Mouse (Mus musculus) yolk sac, embryonic 10.5 days (tissue): Measurements from ENCODE around the gene Shf.
"Not testable (repeated sequence)": the region's sequence is repeated elsewhere in the genome, so short reads cannot be mapped to it uniquely, and the experiment has no call there.

ENCODE experiments used
- DNase-seq: peaks from one replicate; pipeline ENCODE4 v3.0.0-alpha.2; 2017; ENCODE audit warnings: low spot score

The Shf gene

DNA sequence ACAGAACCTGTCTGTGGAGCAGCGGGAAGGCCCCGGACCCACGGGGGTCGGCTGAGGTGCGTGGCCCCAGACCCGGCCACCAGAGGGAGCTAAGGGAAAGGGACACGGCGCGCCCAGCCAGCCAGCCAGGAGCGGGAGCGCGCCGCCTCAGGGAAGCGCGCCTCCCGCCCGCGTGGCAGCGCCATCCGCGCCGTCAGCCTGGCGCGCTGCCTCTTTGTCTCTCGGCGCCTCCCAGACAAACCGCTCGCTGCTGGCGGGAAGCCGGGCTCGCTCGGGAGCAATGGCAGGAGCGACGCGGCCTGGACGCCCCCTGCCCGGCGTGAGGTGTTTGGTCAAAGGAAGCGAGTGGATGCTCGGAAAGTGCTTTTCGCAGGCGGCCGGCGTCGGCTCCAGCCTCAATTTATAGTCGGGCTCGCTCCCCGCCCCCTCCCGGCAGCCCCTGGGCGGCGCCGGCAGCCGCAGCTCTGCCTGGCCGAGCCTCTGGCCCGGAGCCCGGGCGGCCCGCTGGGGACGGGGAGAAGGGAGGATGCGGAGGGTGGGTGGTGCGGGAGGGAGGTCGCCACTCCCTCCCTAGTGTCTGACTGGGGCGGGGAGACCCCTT is 20.3 kb downstream of the Shf start:
- peak; percentile 85 for DNase-seq

GRCm38 (mm10) chr2:122347257-122347656 is 21.7 kb downstream of the Shf start:
- no peak for DNase-seq

DNA sequence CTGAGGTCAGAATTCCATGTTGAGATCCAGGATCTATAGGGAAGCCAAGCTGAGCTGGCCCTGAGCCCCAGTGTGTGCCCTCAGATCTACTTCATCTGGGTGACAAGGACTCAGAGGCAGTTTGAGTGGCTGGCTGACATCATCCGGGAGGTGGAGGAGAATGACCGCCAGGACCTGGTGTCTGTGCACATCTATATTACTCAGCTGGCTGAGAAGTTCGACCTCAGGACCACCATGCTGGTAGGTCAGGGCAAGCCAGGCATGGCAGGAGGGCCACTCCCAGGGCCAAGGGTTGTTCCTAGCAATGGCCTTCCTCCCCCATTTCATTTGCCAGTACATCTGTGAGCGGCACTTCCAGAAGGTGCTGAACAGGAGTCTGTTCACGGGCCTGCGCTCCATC is 22.8 kb downstream of the Shf start:
- not testable (repeated sequence) for DNase-seq

GRCm38 (mm10) chr2:122345106-122345893 is 23.7 kb downstream of the Shf start:
- DNase-seq, result no peak

DNA sequence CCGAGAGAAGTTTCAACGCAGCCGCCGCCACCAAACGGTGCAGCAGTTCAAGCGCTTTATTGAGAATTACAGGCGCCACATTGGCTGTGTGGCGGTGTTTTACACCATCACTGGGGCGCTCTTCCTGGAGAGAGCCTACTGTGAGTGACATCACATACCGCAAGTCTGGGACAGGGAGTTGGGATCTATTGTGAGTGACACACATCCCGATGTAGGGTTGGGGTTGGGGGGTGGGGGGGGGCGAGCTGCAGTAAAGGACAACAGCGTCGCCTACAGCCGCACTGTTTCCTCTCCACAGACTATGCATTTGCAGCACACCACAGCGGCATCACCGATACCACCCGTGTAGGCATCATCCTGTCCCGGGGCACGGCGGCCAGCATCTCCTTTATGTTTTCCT is 31.7 kb downstream of the Shf start:
- DNase-seq, result no peak

DNA sequence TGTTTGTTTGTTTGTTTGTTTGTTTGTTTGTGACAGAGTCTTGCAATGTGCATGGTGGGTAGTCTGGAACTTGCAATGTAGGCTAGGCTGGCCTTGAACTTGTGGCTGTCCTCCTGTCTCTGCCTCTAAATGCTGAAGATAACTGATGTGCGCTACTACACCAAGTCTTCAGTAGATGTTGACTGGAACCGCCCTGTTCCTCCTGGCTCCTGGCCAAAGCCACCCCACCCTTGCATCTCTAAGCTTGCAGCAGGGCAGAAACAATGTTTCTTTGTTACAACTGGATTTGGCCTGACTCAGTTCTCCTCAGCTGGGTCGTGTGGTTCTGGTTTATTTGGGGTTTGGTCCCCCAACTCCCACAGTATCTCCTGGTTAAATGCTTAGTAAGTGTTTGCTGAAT is 34.8 kb downstream of the Shf start:
- no peak for DNase-seq

DNA sequence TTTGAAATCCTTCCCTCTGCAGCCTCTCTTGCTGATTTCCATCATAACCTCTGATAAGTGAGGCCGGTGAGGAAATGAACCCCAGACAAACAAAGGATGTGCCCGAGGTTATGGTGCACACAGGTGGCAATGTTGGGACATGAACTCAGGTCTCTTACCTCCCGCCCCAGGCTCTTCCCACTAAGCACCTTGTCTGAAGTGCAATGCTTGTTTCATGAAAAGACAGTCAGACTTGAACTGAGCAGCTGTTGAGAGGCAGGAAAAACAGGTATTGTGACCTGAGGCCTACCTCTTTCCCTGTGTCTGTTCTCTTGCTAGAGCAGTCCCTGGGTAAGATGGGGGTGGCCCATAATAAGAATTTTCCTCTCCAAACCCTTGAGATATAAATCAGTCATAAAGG is 36.7 kb downstream of the Shf start:
- no peak for DNase-seq

GRCm38 (mm10) chr2:122330317-122330716 is 38.6 kb downstream of the Shf start:
- not testable (repeated sequence) for DNase-seq

- no peak for DNase-seq
These were observed 41.0 kb downstream of the Shf start for GRCm38 (mm10) chr2:122327986-122328385.

- no peak for DNase-seq
These were observed 43.6 kb downstream of the Shf start for GRCm38 (mm10) chr2:122325361-122325760.

DNA sequence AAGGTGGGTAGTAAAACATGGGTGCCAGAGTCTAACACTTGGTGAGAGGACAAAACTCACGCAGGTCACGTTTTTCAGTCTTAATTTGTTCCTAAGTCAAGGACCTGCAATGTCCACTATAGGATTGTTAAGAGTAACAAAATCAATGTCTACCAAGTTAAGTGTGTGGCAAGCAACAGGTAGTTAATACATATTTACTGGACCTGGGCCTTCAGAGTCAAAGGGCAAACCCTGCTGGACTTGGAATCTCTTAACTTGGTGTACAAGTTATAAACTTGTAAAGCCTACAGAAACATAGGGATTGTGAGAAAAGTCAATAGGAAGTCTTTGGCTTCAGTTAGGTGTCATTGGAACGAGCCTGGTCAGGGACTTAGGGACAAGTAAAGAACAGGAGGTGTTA is 44.4 kb downstream of the Shf start:
- DNase-seq, result no peak

DNA sequence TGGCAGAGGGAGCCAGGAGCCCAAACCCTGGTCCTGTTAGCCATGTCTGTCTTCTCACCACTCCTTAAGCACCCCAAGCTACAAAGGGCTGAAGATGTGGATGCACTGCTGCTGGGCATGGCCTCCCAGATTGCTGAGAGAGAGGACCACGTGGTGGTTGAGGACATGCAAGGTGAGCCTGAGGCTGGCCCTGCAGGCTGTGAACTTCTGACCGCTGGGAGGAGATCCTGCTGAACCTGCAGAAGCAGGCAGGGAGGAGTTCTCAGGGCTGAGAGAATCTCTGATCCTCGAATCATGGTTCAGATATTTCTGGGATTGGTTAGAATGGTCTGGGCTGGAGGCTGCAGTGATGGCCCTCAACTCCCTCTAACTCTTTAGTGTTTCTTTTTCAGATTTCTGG is 45.0 kb downstream of the Shf start:
- peak; percentile 18 for DNase-seq

DNA sequence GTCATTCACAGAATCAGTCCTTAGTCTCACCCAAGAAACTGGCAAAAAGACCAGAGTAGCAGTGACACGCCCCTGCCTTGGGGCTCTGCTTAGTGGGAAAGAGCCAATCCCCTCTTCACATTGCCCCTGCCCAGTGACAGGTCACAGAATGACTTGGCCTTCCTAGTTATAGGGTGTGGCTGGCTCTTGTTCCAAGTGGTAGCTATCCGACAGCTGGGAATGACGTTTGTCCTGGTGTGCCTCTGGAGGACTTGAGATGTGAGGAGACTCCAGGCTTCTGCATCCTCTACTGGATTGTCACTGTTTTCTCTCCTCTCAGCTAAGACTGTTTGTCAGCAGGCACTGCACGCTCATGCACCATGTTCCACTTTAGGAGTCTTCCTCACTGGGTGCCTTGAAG is 51.6 kb downstream of the Shf start:
- DNase-seq, result no peak

DNA sequence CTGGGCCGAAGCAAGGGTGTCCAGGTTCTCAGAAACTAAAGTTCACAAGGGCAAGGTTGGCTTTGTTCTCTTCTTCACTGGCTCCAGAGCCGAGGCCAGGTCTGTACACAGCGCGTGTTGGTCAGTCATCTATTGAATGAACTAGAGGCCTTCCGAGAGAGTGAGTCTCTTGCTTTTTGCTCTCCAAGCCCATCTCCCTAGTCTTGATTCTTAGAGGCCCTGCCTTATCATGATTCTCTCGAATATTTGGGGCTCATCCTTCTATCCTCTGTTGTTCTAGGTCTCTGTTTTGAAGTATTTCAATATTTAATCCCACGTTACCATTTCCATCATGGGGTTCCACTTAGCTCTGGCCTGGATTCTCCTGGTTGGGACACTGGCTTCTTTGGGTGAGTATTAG is 53.6 kb downstream of the Shf start, which contains the start of gene Duox1:
Gene Duox1, plus strand, starts transcription at position 301 of the 400 bp plus-strand sequence.
- DNase-seq, result no peak

DNA sequence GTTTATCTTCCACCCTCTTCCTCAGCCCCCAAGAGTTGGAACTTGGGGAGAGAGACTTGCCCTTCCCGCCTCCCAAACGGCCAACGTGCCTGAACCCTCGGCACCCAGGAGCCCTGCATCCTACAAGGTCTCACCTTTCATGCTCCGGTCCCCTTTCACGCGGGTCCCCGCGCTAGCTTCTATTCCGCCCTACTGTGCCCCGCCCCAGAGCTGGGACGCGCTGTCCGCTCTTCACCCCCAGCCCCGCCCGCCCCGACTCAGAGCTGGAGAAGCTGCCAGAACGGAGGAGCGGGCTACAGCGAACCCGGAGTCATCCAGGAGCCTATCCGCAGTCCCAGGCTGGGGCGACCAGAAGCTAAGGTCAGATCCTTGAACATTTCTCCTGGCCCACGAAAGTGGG is 55.4 kb downstream of the Shf start, which contains the start of gene Duoxa1:
Gene Duoxa1, minus strand, starts transcription at position 195 of the 400 bp plus-strand sequence.
- no peak for DNase-seq

DNA sequence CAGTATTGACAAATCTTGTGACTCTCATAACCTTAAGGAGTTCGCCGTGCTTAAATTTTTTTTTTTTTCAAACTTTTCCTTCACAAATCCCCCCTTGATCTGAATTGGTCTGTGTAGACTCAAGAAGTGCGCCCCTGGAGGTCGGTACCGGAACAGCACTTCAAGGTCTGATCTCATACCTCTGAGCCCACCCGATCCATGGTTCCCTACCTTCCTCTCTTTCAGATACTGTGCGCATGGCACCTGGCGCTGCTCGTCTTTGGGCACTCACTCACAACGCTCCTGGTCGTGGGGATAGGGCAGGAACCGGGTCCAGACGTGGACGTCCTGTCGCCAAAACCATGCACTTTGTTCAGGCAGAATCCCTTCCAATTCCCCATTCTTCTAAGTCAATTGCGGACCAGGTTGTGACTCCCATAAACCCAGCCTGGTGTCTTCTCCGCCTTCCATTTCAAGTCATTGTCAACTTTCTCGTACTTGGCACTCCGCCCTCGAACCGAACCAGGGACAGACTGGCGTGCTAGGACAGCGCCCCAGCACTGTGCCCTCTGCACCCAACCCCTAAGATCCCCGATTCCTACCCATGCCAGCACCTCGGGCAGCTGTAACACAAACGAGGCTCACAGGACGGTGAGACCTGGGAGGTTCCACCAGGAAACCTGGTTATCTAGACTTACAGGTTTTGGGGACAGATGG is 56.1 kb downstream of the Shf start:
- peak; percentile 36 for DNase-seq

GRCm38 (mm10) chr2:122311561-122311960 is 57.4 kb downstream of the Shf start:
- DNase-seq, result no peak

DNA sequence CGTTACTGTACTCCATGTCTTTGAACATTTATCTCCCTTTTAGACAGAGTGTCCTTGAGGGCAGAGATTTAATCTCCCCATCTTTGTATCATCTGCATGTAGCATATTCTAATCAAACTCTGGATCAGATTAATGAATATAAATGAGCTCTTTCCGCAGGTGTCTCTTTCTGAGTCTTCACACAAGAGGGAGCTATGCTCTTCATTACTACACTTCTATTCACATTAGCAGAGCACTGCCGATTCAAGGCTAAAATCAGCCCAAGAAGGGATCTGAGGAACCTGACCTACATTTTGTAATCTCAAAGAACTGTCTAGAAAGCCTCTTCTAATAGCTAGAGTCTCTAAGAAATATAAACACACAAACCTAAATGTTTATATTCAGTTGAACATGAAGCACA is 59.3 kb downstream of the Shf start:
- DNase-seq, result no peak

- DNase-seq, result no peak
These were observed 62.8 kb downstream of the Shf start for GRCm38 (mm10) chr2:122306184-122306583.

- DNase-seq, result no peak
These were observed 63.7 kb downstream of the Shf start for GRCm38 (mm10) chr2:122305097-122305892.

GRCm38 (mm10) chr2:122304544-122304943 is 64.4 kb downstream of the Shf start:
- no peak for DNase-seq

DNA sequence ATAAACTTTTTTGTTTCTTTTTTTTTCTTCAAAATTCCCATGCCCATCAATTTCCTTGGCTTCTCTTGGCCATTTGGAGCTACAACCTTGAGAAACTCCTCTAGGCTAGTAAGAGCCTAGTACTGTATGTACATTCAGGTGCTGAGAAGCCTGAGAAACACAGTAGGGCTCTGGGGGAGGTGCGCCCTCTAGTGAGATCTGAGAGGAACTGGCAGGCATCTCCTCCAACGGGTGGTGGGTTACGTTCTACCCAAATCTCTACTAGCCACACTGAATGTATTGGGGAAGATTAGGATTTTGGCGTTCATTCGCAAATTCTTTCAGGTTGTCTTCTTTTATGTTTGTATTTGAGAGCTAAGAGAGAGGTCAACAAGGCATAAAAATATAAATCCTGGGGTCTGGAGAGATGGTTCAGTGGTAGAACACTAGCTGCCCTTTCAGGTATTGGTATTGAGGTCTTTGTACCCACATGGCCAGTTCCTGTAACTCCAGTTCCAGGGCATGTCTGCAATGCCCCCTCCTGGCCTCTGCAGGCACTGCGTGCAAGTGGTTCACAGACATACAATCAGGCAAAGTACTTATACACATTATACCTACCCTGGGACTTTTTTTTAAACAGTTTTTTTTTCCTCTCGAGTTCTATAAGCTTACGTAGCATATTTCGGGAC is 66.3 kb downstream of the Shf start:
- peak; percentile 44 for DNase-seq
